Mouse (Mus musculus): Measurements from ENCODE around the gene Cep83. TPM values are rescaled to one million over a fixed set of nuclear protein-coding genes. Genes with fewer than 3 reads are reported as not detected.
"Not testable (repeated sequence)": the region's sequence is repeated elsewhere in the genome, so short reads cannot be mapped to it uniquely, and the experiment has no call there.

The Cep83 gene
- polyA plus RNA-seq, 2 experiments, result 21.4 to 27.6 TPM

GRCm38 (mm10) chr10:94705643-94706258, 17.3 kb downstream of the Cep83 start:
- Histone ChIP-seq H3K4me3 (replicated peaks; ENCODE audit: low read length) (no peak overlapping the region), H3K9ac (ENCODE audit: low read depth, low read length, severe bottlenecking) (no peak overlapping the region), H3K4me2 (replicated peaks; ENCODE audit: low read depth, low read length, severe bottlenecking) (no peak overlapping the region), H3K27me3 (ENCODE audit: control insufficient read depth, insufficient read depth, low read length) (no peaks in the 10 kb centered on the region), H3K9me3 (ENCODE audit: control insufficient read depth, low read length) (no peaks in the 10 kb centered on the region), H3K36me3 (ENCODE audit: control insufficient read depth, insufficient read depth, low read length) (no peaks in the 10 kb centered on the region), H3K4me1 (ENCODE audit: control insufficient read depth, insufficient read depth, low read length) (peaks cover 9% of the 10 kb centered on the region), H3K27ac (replicated peaks; ENCODE audit: low read depth, low read length) (no peak overlapping the region)
- ATAC-seq (ENCODE audit: low FRiP score, low read depth), result no peak
- no peak for DNase-seq (ENCODE audit: low spot score)
- no peak for TF ChIP-seq POLR2A (IDR thresholded peaks at IDR 0.05; ENCODE audit: borderline replicate concordance, extremely low read depth, insufficient read depth, insufficient read length)
- WGBS, result 76% methylated on average over 4 of the region's 4 CpGs

- 97% methylated on average over 2 of the region's 2 CpGs for WGBS
- no peak overlapping the region for H3K4me3 ChIP-seq (replicated peaks; ENCODE audit: low read length)
- H3K27ac ChIP-seq (replicated peaks; ENCODE audit: low read depth, low read length), result no peak overlapping the region
- no peak overlapping the region for H3K4me2 ChIP-seq (replicated peaks; ENCODE audit: low read depth, low read length, severe bottlenecking)
- no peaks in the 10 kb centered on the region for H3K9me3 ChIP-seq (ENCODE audit: control insufficient read depth, low read length)
- H3K27me3 ChIP-seq (ENCODE audit: control insufficient read depth, insufficient read depth, low read length), result no peaks in the 10 kb centered on the region
- no peaks in the 10 kb centered on the region for H3K36me3 ChIP-seq (ENCODE audit: control insufficient read depth, insufficient read depth, low read length)
- no peak for DNase-seq (ENCODE audit: low spot score)
- H3K4me1 ChIP-seq (ENCODE audit: control insufficient read depth, insufficient read depth, low read length), result peaks cover 9% of the 10 kb centered on the region
- H3K9ac ChIP-seq (ENCODE audit: low read depth, low read length, severe bottlenecking), result no peak overlapping the region
- TF ChIP-seq POLR2A (IDR thresholded peaks at IDR 0.05; ENCODE audit: borderline replicate concordance, extremely low read depth, insufficient read depth, insufficient read length), result no peak
- ATAC-seq (ENCODE audit: low FRiP score, low read depth), result no peak
Measured at GRCm38 (mm10) chr10:94706695-94707094, 18.2 kb downstream of the Cep83 start.

- no peak overlapping the region for H3K4me2 ChIP-seq (replicated peaks; ENCODE audit: low read depth, low read length, severe bottlenecking)
- 76% methylated on average over 3 of the region's 3 CpGs for WGBS
Measured at GRCm38 (mm10) chr10:94709622-94710319, 21.3 kb downstream of the Cep83 start.

GRCm38 (mm10) chr10:94710320-94710695, 21.9 kb downstream of the Cep83 start:
- WGBS, result 84% methylated on average over 2 of the region's 2 CpGs

More at GRCm38 (mm10) chr10:94709622-94710319, 21.3 kb downstream of the Cep83 start:
- Histone ChIP-seq H3K9ac (ENCODE audit: low read depth, low read length, severe bottlenecking) (no peak overlapping the region), H3K9me3 (ENCODE audit: control insufficient read depth, low read length) (no peaks in the 10 kb centered on the region), H3K27me3 (ENCODE audit: control insufficient read depth, insufficient read depth, low read length) (no peaks in the 10 kb centered on the region), H3K4me3 (replicated peaks; ENCODE audit: low read length) (no peak overlapping the region), H3K36me3 (ENCODE audit: control insufficient read depth, insufficient read depth, low read length) (no peaks in the 10 kb centered on the region), H3K4me1 (ENCODE audit: control insufficient read depth, insufficient read depth, low read length) (peaks cover 9% of the 10 kb centered on the region), H3K27ac (replicated peaks; ENCODE audit: low read depth, low read length) (no peak overlapping the region)
- no peak for TF ChIP-seq POLR2A (IDR thresholded peaks at IDR 0.05; ENCODE audit: borderline replicate concordance, extremely low read depth, insufficient read depth, insufficient read length)
- ATAC-seq (ENCODE audit: low FRiP score, low read depth) (no peak), DNase-seq (ENCODE audit: low spot score) (peak; percentile 80)

GRCm38 (mm10) chr10:94720300-94720699, 31.8 kb downstream of the Cep83 start:
- ATAC-seq (ENCODE audit: low FRiP score, low read depth) (no peak), DNase-seq (ENCODE audit: low spot score) (peak; percentile 12)
- no peak for TF ChIP-seq POLR2A (IDR thresholded peaks at IDR 0.05; ENCODE audit: borderline replicate concordance, extremely low read depth, insufficient read depth, insufficient read length)
- Histone ChIP-seq H3K27me3 (ENCODE audit: control insufficient read depth, insufficient read depth, low read length) (no peaks in the 10 kb centered on the region), H3K4me1 (ENCODE audit: control insufficient read depth, insufficient read depth, low read length) (no peaks in the 10 kb centered on the region; the same call in 1 of the 2 replicates), H3K9me3 (ENCODE audit: control insufficient read depth, low read length) (no peaks in the 10 kb centered on the region), H3K9ac (ENCODE audit: low read depth, low read length, severe bottlenecking) (no peak overlapping the region), H3K4me3 (replicated peaks; ENCODE audit: low read length) (no peak overlapping the region), H3K27ac (replicated peaks; ENCODE audit: low read depth, low read length) (no peak overlapping the region), H3K36me3 (ENCODE audit: control insufficient read depth, insufficient read depth, low read length) (peaks cover 4% of the 10 kb centered on the region; the same call in 1 of the 2 replicates), H3K4me2 (replicated peaks; ENCODE audit: low read depth, low read length, severe bottlenecking) (no peak overlapping the region)
- 85% methylated on average over 6 of the region's 6 CpGs for WGBS

More at GRCm38 (mm10) chr10:94710320-94710695, 21.9 kb downstream of the Cep83 start:
- ATAC-seq (ENCODE audit: low FRiP score, low read depth) (no peak), DNase-seq (ENCODE audit: low spot score) (no peak)
- Histone ChIP-seq H3K9me3 (ENCODE audit: control insufficient read depth, low read length) (no peaks in the 10 kb centered on the region), H3K4me2 (replicated peaks; ENCODE audit: low read depth, low read length, severe bottlenecking) (no peak overlapping the region), H3K4me3 (replicated peaks; ENCODE audit: low read length) (no peak overlapping the region), H3K4me1 (ENCODE audit: control insufficient read depth, insufficient read depth, low read length) (peaks cover 9% of the 10 kb centered on the region), H3K27ac (replicated peaks; ENCODE audit: low read depth, low read length) (no peak overlapping the region), H3K27me3 (ENCODE audit: control insufficient read depth, insufficient read depth, low read length) (no peaks in the 10 kb centered on the region), H3K36me3 (ENCODE audit: control insufficient read depth, insufficient read depth, low read length) (no peaks in the 10 kb centered on the region), H3K9ac (ENCODE audit: low read depth, low read length, severe bottlenecking) (no peak overlapping the region)
- no peak for TF ChIP-seq POLR2A (IDR thresholded peaks at IDR 0.05; ENCODE audit: borderline replicate concordance, extremely low read depth, insufficient read depth, insufficient read length)

GRCm38 (mm10) chr10:94728053-94728452, 39.6 kb downstream of the Cep83 start:
- H3K4me3 ChIP-seq (replicated peaks; ENCODE audit: low read length); ATAC-seq (ENCODE audit: low FRiP score, low read depth); H3K36me3 ChIP-seq (ENCODE audit: control insufficient read depth, insufficient read depth, low read length); H3K9me3 ChIP-seq (ENCODE audit: control insufficient read depth, low read length); H3K4me2 ChIP-seq (replicated peaks; ENCODE audit: low read depth, low read length, severe bottlenecking); H3K9ac ChIP-seq (ENCODE audit: low read depth, low read length, severe bottlenecking); H3K27me3 ChIP-seq (ENCODE audit: control insufficient read depth, insufficient read depth, low read length); DNase-seq (ENCODE audit: low spot score); H3K4me1 ChIP-seq (ENCODE audit: control insufficient read depth, insufficient read depth, low read length); H3K27ac ChIP-seq (replicated peaks; ENCODE audit: low read depth, low read length): not testable (repeated sequence)
- 86% methylated on average over 2 of the region's 2 CpGs for whole genome bisulfite sequencing

Measured in limb, embryonic 14.5 days (tissue).